Mouse (Mus musculus) C2C12 (cell line): ENCODE results near the gene 1700001P01Rik.

Source experiments
- CTCF ChIP-seq: IDR thresholded peaks from one replicate; pipeline ENCODE4 v1.5.1; 2011; ENCODE audit not compliant: control insufficient read depth, insufficient read depth, insufficient read length
- MAX ChIP-seq: IDR thresholded peaks from one replicate; pipeline ENCODE4 v1.6.1; 2011; ENCODE audit warnings: mild to moderate bottlenecking, control low read depth

GRCm38 (mm10) chr11:97825295-97825694 is 49.6 kb upstream of the 1700001P01Rik start:
- no peak for TF ChIP-seq CTCF
- no peak for TF ChIP-seq MAX
